Mouse (Mus musculus) kidney, postnatal 36 days (tissue): ENCODE results near the gene Slc35f4.
"Not testable (repeated sequence)": the region's sequence is repeated elsewhere in the genome, so short reads cannot be mapped to it uniquely, and the experiment has no call there.

ENCODE experiments used
- DNase-seq, 2 experiments: peaks; one replicate each; pipeline ENCODE4 v3.0.0; 2021 to 2022; ENCODE audit warnings: mixed read lengths in 2 of 2

Slc35f4 gene

DNA sequence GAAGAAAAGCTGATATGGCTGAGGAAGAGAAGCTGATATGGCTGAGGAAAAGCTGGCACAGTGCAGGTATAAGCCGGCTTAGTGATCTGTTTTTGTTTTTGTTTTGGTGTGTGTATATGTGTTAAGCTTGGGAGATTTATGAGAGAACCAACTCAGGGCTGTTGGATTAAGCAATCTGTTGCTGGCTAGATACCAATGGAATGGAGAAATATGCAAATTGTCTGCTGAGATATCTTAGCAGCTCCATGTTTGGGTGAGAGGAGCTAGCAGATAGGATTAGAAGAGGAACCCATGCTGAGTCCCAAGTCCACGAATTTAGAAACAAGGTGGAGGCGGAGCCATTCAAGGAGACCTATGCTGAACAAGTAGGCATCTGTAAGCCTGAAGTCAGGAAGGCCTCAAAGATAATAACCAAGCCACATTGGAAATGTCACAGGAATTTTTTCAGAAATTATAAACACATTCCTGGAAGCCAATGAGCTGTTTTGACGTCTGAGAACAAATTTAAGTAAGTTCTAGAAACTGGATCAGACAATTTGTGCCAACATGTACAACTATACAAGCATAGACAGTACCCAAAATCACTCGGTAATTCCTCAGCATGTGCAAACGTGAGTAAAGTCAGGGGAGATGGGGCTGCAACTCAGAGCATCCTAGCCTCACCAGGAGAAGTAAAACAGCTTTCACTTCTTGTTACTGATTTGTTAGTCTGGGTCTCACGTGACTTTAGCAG, 177.5 kb downstream of the Slc35f4 start:
- DNase-seq, result peak in 1 of 2 experiments; percentile 3

DNA sequence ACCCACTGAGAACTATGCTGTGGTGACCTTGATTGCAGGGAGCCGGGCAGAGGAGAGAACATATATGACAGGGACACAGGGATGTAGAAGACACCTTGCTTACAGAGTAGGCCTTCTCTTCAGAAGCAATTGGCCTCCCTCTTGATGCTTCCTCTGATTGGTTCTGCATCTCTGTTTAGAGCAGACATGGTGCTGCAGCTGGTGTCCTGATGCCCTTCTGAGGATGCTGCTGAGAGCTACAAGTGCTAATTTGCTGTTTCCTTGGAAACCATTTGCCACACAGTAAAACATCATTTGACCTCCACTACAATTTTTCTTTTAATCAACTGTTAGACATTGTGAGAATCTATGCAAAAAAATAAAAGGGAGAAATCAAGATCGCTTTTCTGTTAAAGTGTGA, 180.0 kb downstream of the Slc35f4 start:
- DNase-seq, result no peak

DNA sequence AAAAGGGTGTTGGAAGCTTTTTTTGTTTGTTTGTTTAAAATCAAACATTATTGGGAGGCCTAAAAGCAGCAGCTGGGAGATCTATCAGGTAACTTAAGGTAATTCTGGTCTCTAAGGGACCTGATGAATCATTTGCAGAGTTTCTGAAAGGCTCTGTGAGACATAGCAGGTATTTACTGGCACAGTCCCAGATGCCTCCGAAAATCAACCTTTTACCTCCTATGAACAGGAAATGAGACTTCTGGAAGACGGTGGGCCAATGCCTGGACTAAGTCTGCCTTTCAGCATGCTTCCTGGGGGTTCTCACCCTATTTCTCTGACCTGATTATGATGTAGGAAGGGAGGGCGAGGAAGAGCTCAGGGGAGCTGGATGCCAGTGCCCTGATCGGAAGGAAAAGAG, 188.8 kb downstream of the Slc35f4 start:
- DNase-seq, result peak; percentile 53 to 64

DNA sequence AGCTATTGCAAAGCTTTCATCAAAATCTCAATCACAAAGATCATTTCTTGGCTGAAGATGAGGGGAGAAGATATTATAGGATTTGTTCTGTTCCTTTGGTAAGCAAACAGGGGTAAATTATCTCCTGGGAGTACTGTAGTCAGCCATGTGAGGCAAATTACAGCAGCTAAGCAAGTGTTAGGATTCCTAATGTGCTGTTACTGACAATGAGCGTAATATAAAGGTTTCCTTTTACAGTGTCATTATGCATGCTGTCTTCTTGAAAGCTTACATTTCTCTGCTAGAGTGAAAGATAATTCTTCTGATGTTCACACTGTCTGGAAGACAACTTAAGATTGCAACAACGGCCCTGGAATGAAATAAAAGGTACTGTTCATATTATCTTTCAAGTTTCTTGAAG, 192.0 kb downstream of the Slc35f4 start:
- no peak for DNase-seq

DNA sequence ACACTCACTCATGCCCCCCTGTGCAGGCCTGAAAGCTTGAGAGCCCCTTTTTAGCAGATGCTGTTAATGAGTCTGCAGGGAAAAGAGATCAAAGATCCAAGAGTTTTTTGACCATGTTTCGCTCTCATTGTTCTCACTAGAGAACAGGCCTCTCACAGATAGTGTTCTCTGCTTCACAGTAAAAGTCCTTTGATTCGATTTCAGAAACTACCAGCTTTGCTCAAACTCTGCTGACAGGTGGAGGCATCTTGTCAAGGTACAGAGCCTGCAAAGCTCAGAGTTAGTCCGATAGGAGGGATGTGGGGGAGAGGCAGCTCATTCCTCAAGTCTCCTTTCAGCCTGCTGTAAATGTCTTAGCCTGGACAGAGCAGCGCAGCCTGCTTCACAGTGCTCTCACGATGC, 209.4 kb downstream of the Slc35f4 start:
- DNase-seq, result no peak

DNA sequence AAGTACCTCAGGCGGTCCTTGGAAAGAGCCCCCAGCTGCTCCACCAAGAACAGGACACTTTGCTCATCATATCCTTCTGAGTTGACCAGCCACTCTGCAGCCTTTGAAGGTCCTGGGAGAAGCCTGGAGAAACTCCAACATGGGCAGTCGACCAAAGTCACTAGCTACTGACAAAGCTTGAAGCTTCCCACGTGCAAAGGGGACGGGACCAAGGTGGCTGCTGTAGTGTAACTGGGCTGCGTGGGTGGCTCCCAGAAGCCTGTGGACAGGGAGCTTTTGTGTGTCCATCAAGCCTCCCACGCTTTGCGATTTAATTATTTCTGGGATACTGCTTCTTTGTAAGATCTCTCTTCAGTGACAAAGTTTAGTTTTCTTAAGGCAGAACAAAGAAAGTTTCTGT, 211.9 kb downstream of the Slc35f4 start:
- no peak for DNase-seq

DNA sequence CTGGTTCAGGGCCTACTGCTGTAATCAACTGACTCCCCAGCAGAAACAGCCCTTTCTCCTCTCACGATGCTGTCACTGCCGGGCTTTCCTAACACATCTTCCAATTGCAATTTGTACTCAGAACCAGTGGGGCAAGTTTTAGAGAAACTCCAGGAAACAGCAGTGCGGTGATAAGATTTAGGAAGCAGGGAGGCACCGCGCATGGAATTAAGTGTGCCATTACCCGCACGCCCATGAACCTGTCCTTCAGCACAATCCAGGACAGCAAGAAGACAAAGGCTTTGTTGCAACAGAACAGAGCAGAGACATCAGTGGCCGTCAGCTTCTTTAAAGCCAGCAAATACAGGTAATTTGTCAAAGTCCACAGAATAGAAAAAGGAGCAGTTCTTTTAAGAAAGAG, 212.5 kb downstream of the Slc35f4 start:
- DNase-seq, result no peak

DNA sequence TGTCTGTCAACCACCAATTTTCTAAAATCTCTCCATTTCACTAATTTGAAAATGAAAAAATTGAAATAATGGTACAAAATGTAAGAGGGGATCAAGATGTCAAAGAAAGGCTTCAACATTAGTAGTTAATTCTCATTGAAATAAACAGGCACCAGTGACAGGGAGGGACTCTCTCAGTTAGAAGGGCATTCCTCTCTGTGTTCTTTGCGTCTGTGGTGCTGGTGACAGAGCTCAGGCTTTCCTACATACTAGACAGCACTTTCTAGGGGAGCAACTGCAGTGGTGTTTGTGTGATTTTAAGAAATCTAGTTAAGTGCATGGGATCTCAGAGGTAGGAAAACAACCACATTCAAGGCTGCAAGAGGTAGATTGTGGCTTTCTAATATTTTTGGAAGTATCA, 214.3 kb downstream of the Slc35f4 start:
- no peak for DNase-seq

DNA sequence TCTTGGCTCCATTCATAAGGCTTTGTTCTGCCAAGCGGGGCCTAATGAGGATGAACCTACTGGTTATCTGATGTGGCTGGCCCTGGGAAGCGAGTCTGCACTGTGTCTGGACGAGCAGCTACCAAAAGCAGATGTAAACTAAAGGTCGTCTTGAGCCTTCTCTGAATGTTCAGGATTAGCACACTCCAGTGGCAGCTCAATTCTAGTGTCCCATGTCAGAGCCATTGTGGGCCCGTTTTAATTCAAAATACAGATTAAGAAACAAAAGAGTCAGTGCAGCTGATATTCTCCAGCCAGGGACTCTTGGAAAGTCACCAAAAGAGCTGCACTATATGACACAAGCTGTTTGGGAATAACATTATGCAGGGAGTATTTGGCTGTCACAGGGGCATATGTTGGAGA, 214.8 kb downstream of the Slc35f4 start:
- no peak for DNase-seq

DNA sequence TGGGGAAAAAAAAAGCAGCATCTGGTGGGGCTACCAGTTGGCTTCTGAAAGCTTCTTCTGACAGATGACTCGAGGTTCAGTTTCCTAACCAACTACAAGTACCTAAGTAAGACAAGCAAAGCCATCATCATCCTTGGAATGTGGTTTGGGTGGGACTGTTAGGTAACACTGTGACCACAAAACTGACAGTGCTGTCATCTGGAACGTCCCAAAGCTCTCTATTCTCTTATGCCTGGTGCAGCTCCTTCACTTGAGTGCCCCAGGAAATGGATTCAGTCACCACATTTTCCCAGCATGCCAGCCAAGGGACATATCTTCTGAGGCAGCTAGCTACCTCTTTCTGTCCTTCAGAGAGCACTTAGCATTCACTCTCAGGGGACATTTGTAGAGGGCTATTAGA, 216.2 kb downstream of the Slc35f4 start:
- DNase-seq, result no peak

DNA sequence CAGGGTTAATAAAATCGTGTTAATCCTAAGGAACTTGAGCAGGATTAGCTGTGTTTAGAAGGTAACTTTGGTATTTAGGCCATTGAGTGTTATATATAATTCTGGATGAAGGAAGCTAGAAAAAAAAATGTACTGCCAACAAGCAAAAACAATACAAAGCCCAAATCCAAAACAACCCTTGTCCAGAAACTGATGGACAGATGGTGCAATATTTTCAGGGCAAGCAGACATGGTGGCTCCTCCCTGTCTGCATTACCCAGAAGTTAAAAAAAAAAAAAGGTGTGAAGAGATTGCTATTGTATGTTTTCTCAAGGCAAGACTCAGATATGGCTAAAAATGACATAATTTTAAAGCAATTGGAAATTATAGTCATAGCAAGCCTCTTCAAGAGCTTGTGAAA, 217.3 kb downstream of the Slc35f4 start:
- DNase-seq, result no peak

DNA sequence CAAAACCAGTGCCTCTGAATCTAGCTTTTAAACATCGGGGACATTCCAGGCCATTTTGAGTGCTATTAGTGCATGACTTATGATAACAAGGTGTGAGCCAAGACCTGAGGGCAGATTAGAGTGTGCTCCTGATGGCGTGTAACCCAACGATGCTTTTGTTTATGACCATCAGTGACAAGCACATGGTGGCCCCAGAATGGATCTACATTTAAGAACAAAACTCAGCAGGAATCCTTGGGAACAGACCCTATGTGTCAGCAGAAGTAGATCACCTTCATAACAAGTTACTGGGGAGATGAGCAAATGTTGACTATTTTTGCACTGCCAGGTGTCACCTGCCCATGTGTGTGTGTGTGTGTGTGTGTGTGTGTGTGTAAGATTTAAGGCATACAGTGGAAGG, 218.0 kb downstream of the Slc35f4 start:
- DNase-seq, result no peak

DNA sequence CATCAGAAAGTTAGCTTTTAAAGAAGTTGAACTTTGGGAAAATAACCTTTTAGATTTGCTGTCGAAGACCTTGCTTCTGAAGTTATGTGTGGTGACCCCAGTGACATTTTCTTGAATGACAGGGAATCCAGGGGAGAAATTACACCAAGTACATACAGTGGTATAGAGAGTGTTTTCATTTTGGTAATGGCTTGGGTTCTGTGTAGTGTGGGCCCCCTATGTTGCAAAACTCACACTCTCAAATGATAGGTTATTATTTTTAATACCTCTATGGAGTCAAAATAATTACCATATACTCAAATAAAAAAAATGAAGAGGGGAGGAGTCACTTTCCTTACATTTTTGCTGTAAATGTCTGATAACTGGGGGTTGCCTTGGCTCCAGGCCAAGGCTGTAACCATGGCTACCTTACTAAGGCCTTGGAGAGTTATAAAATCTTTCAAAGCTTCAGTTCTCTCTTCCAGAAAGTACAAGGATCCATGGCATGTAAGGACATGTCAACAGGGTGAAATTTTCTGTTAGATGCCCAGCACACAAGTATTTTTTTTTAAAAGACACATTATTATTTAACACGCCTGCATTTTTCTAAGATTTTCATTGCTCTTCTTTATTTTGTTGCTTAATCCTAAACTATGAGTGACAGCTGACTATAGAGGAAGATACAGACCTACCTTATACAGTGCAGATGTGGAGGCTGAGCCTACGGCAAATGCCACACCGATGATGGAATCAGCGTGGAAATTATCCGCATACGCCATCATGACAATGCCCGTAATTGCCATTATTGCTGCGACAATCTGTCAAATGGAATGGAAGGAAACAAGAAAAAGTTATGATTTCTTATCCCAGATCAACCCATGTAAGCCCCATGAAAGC, 220.1 kb downstream of the Slc35f4 start:
- no peak for DNase-seq

DNA sequence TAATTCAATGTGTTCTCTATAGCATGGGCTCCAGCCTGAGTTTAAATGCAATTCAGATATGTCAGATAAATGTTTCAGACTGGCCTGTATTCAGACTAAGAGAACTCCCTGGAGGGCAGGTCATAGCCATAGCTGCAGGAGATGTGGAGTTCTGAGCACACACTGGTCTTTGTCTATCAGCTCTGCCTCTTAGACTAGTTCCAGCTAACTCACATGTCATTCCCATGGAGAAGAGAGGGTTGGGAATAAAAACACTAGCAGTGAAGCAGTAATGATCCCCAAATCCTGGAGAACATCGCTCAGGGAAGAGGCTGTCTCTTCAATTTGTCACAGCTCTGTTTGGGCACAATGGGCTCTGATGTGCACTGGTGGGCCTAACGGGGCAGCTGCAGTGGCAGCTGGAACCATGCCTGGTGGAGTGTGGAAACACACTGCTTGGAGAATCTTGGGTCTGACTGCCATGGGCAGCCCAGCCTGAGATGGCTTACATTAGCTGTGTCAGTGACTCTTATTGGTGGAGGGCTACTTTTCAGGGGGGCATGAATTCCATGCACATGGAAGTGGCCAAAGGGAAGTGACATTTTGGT, 223.5 kb downstream of the Slc35f4 start:
- DNase-seq, result no peak

DNA sequence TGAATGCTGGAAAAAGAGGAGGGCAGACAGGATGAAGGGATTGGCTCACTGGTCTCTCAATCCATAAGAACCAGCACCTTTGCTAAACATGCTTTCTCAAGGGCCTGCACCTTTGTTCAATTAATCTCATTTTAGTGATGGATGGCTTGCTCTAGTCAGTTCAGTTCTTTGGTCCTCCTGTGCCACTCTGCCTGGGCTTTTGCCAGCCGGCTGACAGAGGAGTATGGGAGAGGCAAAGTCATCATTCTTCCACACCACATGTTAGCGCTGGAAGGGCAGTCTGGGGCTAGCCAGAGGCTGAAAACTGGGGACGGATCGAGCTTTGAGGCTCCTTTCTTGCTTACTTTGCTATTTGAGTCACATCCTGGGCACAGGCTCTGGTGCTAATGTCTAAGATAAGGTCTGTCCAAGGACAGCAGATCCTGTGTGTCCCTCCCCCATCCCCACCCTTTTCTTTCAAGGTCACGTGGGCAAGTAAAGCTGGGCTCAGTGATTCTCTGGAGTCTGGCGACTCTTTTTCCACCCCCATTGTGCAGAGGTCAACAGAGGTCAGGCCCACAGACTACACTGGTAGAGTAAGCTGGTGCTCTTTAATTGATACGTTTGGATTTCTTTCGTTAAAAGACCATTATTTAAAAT, 224.7 kb downstream of the Slc35f4 start:
- no peak for DNase-seq

DNA sequence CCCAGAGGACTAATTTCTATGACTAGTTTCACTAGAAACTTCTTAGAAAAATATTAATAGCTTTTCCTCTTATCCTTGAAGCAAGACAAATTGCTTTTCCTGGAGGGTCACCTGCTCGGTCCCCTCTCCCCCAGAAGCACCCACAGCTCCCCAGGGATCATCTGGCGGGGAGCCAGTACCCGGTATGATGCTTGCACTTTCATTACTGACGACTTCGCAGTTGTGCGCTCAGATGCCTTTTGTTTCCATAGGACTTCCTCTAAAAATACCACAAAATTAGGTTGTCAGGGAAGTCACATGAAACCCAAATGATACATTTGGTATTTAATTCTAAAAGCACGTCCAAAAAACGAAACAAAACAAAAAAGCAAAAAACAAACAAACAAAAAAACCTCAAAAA, 225.5 kb downstream of the Slc35f4 start:
- DNase-seq, result peak in 1 of 2 experiments; percentile 27

DNA sequence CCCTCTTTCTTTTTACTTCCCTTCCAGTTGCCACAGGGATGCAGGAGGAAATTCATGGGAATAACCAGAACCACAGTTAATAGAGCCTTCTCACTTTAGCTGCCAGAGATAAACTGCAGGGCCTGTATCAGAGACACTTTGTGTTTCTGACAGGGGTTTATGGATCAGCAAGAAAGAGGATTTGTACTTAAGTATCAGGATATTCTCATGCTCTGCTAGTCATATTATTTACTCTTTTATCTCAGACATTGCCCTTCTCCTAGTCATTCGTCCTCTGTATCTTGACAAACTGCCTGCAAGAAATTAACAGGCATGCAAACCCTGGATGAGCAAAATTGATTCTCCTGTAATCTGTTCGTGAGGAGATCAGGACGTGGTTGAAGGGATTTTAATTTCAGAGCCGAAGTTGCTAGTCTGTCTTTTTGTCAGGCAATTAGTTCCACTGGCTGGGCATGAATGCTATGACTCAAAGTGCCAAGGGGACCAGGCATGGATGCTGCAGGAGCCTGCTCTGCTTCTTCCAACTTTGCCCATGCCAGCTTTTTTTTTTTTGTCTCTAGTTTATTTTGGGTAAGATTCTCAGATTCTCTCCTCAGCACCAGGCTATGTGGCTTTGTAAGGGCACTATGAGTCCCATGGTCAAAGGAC, 231.9 kb downstream of the Slc35f4 start:
- DNase-seq, result peak in 1 of 2 experiments; percentile 4

DNA sequence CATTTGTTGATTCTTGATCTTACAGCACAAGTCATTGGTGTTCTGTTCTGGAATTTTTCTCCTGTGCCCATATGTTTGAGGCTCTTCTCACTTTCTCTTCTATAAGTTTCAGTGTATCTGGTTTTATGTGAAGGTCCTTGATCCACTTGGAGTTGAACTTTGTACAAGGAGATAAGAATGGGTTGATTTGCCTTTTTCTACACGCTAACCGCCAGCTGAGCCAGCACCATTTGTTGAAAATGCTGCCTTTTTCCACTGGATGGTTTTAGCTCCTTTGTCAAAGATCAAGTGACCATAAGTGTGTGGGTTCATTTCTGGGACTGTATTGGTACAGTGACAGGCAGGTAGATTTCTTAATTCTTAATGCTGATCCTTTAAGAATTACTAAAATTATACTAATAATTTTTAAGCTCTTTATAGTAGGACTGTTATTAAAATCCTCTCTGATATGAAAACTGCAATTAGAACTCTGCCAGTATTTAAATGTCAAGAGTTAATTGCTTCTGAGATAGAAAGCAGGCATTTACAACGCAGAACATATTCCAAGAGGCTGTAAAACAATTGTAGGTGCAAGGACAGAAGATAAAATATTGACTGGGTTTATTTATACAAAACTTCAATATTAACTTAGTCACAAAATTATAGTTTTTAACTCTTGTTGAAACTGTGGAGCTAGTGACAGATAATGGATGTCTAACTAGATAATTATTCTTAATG, 235.7 kb downstream of the Slc35f4 start:
- no peak for DNase-seq

DNA sequence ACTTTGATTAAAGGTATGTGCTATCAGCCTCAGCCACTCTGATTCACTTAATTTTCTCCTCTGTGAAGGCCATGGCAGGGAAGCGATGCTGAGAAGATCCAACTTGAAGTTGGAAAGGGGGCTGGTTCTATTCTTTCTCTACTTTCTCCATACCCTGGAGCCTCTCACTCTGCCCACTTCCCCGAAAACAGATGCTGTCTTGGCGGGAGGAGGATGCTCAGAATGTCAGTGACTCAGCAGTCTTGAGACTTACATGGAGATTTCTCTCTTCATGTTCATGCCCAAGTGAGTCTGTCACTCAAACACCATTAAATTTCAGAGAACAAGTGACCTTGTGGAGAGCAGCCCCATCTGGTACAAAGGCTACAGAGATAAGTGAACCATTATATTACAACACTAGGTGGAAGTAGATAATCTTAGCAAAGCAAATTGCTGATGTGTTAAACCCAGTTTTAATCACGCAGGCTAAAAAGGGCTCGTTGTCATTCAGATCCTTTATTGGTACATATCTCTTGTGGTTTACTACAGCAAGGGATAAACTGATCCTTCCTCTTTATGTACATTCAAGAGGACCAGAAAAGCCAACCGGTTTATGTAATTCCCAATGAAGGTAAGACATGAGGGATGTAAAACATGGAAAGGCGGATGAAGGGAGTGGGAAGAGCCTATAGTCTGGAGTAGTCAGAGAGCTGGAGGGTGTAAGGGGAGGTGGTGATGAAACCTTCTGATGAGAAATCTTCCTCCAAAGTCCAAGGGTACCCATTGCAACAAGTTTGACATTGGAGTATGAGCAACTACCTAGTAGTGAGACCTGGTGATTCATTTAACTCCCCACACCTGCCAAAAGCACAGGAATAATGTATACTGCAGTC, 241.8 kb downstream of the Slc35f4 start:
- DNase-seq, result peak in 1 of 2 experiments; percentile 14

DNA sequence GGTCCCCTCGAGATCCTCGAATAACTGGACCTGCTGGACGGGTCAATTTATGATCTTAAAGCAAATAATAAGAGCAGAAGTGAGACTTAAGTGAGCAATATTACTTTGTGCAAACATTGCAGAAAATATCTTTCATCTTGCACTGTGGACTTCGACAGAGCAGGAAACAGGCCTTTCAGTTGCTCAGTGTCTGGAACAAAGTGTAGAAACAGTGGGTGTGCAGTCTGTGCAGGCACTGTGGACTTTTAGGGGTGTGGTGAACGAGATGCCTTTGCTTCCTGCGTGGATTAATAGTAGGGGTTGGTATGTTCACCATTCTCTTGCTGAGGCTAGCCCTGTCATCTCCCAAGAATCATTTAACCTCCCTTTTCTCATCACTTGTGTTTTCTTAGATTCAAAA, 247.0 kb downstream of the Slc35f4 start:
- no peak for DNase-seq

DNA sequence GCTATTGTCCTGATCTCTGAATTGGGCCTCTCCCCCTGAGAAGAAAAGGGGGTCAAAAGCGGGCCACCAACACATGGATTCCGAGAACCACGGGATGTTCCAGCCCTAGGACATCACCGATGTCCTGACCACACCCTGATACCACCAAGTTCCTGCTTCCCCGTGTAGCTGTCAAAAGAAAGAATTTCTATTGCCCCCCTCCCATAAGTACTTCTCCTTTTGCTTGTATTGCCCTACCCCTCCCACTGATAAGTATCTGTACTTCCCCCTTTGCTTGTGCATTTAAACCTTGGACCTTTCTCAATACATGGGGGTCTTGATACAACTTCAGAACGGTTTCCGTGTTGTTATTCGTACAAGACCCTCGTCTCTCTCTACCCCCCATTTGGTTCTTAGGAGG, 247.4 kb downstream of the Slc35f4 start:
- DNase-seq, result not testable (repeated sequence)
